Mouse (Mus musculus): Measurements from ENCODE around the gene Hist1h4b. TPM values are rescaled to one million over a fixed set of nuclear protein-coding genes. Genes with fewer than 3 reads are reported as not detected.
"Not testable (repeated sequence)": the region's sequence is repeated elsewhere in the genome, so short reads cannot be mapped to it uniquely, and the experiment has no call there.

The Hist1h4b gene
- polyA plus RNA-seq, 1 experiment from 2014 or later: 2.5 TPM

DNA sequence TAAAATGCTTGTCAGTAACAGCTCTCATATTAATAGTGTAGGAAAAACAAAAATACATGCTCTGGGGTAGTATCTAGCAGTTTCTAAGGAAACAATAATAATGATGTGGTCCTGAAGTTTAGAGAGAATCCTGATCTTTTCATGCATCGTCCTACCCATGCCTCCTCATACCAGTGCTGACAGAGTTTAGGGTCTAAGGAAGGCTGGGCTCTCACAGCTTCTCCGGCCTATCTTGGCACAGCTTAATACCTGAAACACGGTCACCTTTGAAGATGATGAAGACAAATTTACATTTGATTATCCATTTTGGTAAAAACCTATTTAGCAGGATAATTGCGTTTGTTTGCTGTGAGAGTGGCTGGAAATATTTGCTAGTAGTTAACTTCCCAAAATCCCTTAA lies 12.8 kb upstream of the Hist1h4b start:
- Histone ChIP-seq H3K9me3 (ENCODE audit: control insufficient read depth, low read depth, low read length) (no peaks in the 10 kb centered on the region), H3K4me3 (ENCODE audit: low read depth, low read length) (peak overlapping the region; percentile 35), H3K4me1 (ENCODE audit: control insufficient read depth, insufficient read depth, low read length) (peaks cover 20% of the 10 kb centered on the region), H3K27me3 (ENCODE audit: control insufficient read depth, insufficient read depth, low read length) (no peaks in the 10 kb centered on the region), H3K4me2 (replicated peaks; ENCODE audit: low read depth, low read length) (peak overlapping the region; percentile 71), H3K27ac (ENCODE audit: low read length) (peak overlapping the region; percentile 82), H3K9ac (replicated peaks; ENCODE audit: low read depth, low read length) (no peak overlapping the region), H3K36me3 (ENCODE audit: control insufficient read depth, insufficient read depth, low read length) (no peaks in the 10 kb centered on the region)
- WGBS: 31% methylated on average over 4 of the region's 4 CpGs
- no peak for ATAC-seq (ENCODE audit: insufficient number of reproducible peaks, insufficient read depth, low FRiP score, low read depth)

DNA sequence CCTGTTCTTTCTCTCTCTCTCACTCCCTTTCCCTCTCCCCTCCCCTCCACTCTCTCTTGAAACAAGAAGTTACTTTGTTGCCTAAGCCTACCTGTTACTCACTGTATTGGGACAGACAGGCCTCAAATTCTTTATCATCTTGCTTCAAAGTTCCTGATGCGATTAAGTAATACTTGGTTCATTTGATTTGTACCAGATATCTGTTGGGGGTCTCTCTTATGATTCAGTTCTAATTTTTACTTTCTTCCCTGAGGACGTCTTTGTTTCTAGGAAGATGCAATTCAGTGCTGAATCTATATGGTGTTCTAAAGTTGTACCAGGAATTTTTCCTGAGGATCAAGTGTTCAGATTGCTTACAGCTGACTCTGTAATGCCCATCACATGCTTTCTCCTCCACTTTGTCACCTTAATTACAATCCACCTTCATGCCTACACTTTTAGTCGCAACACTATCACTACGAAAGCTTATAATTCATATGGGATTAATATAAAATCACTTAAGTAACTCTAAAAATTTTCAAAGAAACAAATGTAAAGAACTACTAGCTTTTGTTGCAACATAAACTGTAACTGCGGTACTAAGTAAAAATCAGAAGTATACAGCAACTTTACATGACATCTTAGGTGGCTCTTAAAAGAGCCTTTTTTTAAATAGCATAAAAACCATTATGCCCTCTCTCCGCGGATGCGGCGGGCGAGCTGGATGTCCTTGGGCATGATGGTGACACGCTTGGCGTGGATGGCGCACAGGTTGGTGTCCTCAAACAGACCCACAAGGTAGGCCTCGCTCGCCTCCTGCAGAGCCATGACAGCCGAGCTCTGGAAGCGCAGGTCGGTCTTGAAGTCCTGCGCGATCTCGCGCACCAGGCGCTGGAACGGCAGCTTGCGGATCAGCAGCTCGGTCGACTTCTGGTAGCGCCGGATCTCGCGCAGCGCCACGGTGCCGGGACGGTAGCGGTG lies 12.1 kb upstream of the Hist1h4b start:
- peaks cover 18% of the 10 kb centered on the region for H3K4me1 ChIP-seq (ENCODE audit: control insufficient read depth, insufficient read depth, low read length)
- no peak for ATAC-seq (ENCODE audit: insufficient number of reproducible peaks, insufficient read depth, low FRiP score, low read depth)
- no peaks in the 10 kb centered on the region for H3K36me3 ChIP-seq (ENCODE audit: control insufficient read depth, insufficient read depth, low read length)
- H3K27me3 ChIP-seq (ENCODE audit: control insufficient read depth, insufficient read depth, low read length): no peaks in the 10 kb centered on the region
- H3K9me3 ChIP-seq (ENCODE audit: control insufficient read depth, low read depth, low read length): no peaks in the 10 kb centered on the region
- peak overlapping the region; percentile 71 for H3K4me2 ChIP-seq (replicated peaks; ENCODE audit: low read depth, low read length)
- H3K27ac ChIP-seq (ENCODE audit: low read length): peak overlapping the region; percentile 82
- WGBS: under 1% methylated on average over 16 of the region's 36 CpGs
- H3K9ac ChIP-seq (replicated peaks; ENCODE audit: low read depth, low read length): peak overlapping the region; percentile 57
- H3K4me3 ChIP-seq (ENCODE audit: low read depth, low read length): peak overlapping the region; percentile 35

- no peaks in the 10 kb centered on the region for H3K9me3 ChIP-seq (ENCODE audit: control insufficient read depth, low read depth, low read length)
- H3K4me2 ChIP-seq (replicated peaks; ENCODE audit: low read depth, low read length): peak within 1 kb of the TSS; percentile 71
- H3K27me3 ChIP-seq (ENCODE audit: control insufficient read depth, insufficient read depth, low read length): no peaks in the 10 kb centered on the region
- peak; percentile 68 for ATAC-seq (ENCODE audit: insufficient number of reproducible peaks, insufficient read depth, low FRiP score, low read depth)
- no peaks in the 10 kb centered on the region for H3K36me3 ChIP-seq (ENCODE audit: control insufficient read depth, insufficient read depth, low read length)
- under 1% methylated on average over 28 of the region's 28 CpGs for WGBS
- peak within 1 kb of the TSS; percentile 99 for H3K27ac ChIP-seq (ENCODE audit: low read length)
- peaks cover 14% of the 10 kb centered on the region for H3K4me1 ChIP-seq (ENCODE audit: control insufficient read depth, insufficient read depth, low read length)
- H3K4me3 ChIP-seq (ENCODE audit: low read depth, low read length): peak within 1 kb of the TSS; percentile 35
- H3K9ac ChIP-seq (replicated peaks; ENCODE audit: low read depth, low read length): peak within 1 kb of the TSS; percentile 71
These were observed 11.2 kb upstream of the Hist1h4b start, which contains the start of gene Hist1h3c for GRCm38 (mm10) chr13:23745381-23746161. Gene Hist1h3c (minus strand): TSS chr13:23745602.

- under 1% methylated on average over 36 of the region's 58 CpGs for WGBS
These were observed 10.4 kb upstream of the Hist1h4b start, which contains the start of gene Hist1h2bb for GRCm38 (mm10) chr13:23746201-23747080. Gene Hist1h2bb (plus strand): TSS chr13:23746734.

DNA sequence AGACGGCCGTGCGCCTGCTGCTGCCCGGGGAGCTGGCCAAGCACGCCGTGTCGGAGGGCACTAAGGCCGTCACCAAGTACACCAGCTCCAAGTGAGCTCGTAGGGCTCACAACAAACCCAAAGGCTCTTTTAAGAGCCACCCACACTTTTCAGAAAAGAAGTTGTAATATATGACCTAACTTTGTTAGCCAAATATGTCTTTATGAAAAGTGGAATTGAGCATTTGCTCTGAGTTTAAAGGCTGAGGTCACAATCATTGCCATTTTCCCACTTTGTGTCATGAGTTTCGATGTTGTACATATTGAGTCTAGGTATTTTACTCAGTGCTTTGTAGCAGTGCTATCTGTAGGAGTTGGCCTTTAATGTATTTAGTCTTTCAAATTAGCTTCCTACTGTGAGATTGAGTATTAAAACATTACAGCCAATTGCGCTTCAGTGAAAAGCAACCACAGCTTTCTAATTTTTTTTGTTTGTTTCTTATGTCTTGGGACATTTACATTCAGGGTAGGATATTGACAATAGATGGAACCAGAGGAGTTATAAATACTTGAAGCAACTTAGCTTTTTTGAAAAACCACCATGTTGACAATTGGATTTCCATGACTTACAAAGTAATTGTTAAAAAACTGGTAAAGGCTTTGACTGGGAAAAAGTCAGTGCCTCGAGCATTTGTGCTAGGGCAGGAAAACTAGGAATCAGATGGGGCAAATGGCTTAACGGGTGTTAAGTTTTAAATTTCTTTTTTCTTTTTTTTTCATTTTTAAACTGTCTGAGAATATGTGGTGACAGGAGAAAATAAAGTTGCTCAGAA lies 9.5 kb upstream of the Hist1h4b start:
- Histone ChIP-seq H3K4me2 (replicated peaks; ENCODE audit: low read depth, low read length) (peak overlapping the region; percentile 57), H3K36me3 (ENCODE audit: control insufficient read depth, insufficient read depth, low read length) (no peaks in the 10 kb centered on the region), H3K9ac (replicated peaks; ENCODE audit: low read depth, low read length) (peak overlapping the region; percentile 45), H3K4me3 (ENCODE audit: low read depth, low read length) (peak overlapping the region; percentile 35), H3K4me1 (ENCODE audit: control insufficient read depth, insufficient read depth, low read length) (peaks cover 10% of the 10 kb centered on the region), H3K9me3 (ENCODE audit: control insufficient read depth, low read depth, low read length) (no peaks in the 10 kb centered on the region), H3K27ac (ENCODE audit: low read length) (peak overlapping the region; percentile 99), H3K27me3 (ENCODE audit: control insufficient read depth, insufficient read depth, low read length) (no peaks in the 10 kb centered on the region)
- WGBS: 3% methylated on average over 10 of the region's 13 CpGs
- ATAC-seq (ENCODE audit: insufficient number of reproducible peaks, insufficient read depth, low FRiP score, low read depth): no peak

More at GRCm38 (mm10) chr13:23746201-23747080, 10.4 kb upstream of the Hist1h4b start, which contains the start of gene Hist1h2bb:
- peak within 1 kb of the TSS; percentile 99 for H3K27ac ChIP-seq (ENCODE audit: low read length)
- peak within 1 kb of the TSS; percentile 71 for H3K9ac ChIP-seq (replicated peaks; ENCODE audit: low read depth, low read length)
- H3K4me3 ChIP-seq (ENCODE audit: low read depth, low read length): peak within 1 kb of the TSS; percentile 35
- not testable (repeated sequence) for H3K4me1 ChIP-seq (ENCODE audit: control insufficient read depth, insufficient read depth, low read length); H3K36me3 ChIP-seq (ENCODE audit: control insufficient read depth, insufficient read depth, low read length); H3K9me3 ChIP-seq (ENCODE audit: control insufficient read depth, low read depth, low read length); H3K27me3 ChIP-seq (ENCODE audit: control insufficient read depth, insufficient read depth, low read length)
- H3K4me2 ChIP-seq (replicated peaks; ENCODE audit: low read depth, low read length): peak within 1 kb of the TSS; percentile 71
- ATAC-seq (ENCODE audit: insufficient number of reproducible peaks, insufficient read depth, low FRiP score, low read depth): peak; percentile 92

DNA sequence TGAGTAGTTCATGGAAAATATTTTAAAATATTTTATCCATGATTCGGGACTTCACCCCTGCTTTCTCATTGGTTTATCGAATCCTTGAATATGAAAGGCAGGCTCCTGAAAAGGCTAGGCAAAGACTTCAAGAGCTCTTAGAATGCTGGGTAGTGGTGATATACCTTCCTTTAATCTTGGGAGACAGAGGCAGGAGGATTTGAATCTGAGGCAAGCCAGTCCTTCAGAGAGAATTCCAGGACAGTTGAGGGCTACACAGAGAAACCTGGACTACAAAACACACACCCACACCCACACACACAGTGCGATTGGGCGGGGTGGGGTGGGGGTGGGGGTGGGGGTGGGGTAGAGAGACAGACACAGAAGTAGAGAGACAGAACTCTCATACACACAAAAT lies 8.9 kb upstream of the Hist1h4b start:
- H3K27me3 ChIP-seq (ENCODE audit: control insufficient read depth, insufficient read depth, low read length): no peaks in the 10 kb centered on the region
- ATAC-seq (ENCODE audit: insufficient number of reproducible peaks, insufficient read depth, low FRiP score, low read depth): no peak
- no peaks in the 10 kb centered on the region for H3K36me3 ChIP-seq (ENCODE audit: control insufficient read depth, insufficient read depth, low read length)
- peak overlapping the region; percentile 99 for H3K27ac ChIP-seq (ENCODE audit: low read length)
- H3K4me1 ChIP-seq (ENCODE audit: control insufficient read depth, insufficient read depth, low read length): peaks cover 11% of the 10 kb centered on the region
- H3K9me3 ChIP-seq (ENCODE audit: control insufficient read depth, low read depth, low read length): no peaks in the 10 kb centered on the region
- 5% methylated on average over 4 of the region's 4 CpGs for WGBS
- peak overlapping the region; percentile 45 for H3K9ac ChIP-seq (replicated peaks; ENCODE audit: low read depth, low read length)
- peak overlapping the region; percentile 35 for H3K4me3 ChIP-seq (ENCODE audit: low read depth, low read length)
- H3K4me2 ChIP-seq (replicated peaks; ENCODE audit: low read depth, low read length): peak overlapping the region; percentile 57

GRCm38 (mm10) chr13:23749563-23750121 lies 7.2 kb upstream of the Hist1h4b start:
- peak overlapping the region; percentile 83; the same call in 1 of the 2 replicates for H3K27ac ChIP-seq (ENCODE audit: low read length)
- H3K36me3 ChIP-seq (ENCODE audit: control insufficient read depth, insufficient read depth, low read length): no peaks in the 10 kb centered on the region
- peaks cover 18% of the 10 kb centered on the region for H3K4me1 ChIP-seq (ENCODE audit: control insufficient read depth, insufficient read depth, low read length)
- no peak overlapping the region for H3K9ac ChIP-seq (replicated peaks; ENCODE audit: low read depth, low read length)
- no peak overlapping the region for H3K4me3 ChIP-seq (ENCODE audit: low read depth, low read length)
- no peaks in the 10 kb centered on the region for H3K9me3 ChIP-seq (ENCODE audit: control insufficient read depth, low read depth, low read length)
- H3K27me3 ChIP-seq (ENCODE audit: control insufficient read depth, insufficient read depth, low read length): no peaks in the 10 kb centered on the region
- 93% methylated on average over 5 of the region's 5 CpGs for WGBS
- no peak overlapping the region for H3K4me2 ChIP-seq (replicated peaks; ENCODE audit: low read depth, low read length)
- no peak for ATAC-seq (ENCODE audit: insufficient number of reproducible peaks, insufficient read depth, low FRiP score, low read depth)
